Mouse (Mus musculus): ENCODE results near the gene 0610040J01Rik. TPM values are rescaled to one million over a fixed set of nuclear protein-coding genes. Genes with fewer than 3 reads are reported as not detected.

The 0610040J01Rik gene
- total RNA-seq, 2 experiments from 2014 or later = 5.6 to 13.1 TPM

GRCm38 (mm10) chr5:63947526-63947925 is 135.4 kb downstream of the 0610040J01Rik start:
- no peak for ATAC-seq (replicated peaks; ENCODE audit: poor library complexity, severe bottlenecking)

GRCm38 (mm10) chr5:63949195-63949594 is 137.0 kb downstream of the 0610040J01Rik start:
- no peak for ATAC-seq (replicated peaks; ENCODE audit: poor library complexity, severe bottlenecking)

Other genes starting within 250 kb of the 0610040J01Rik start
- gene Nwd2, start 163.3 kb upstream of the 0610040J01Rik start, total RNA-seq (2014; fragmentation: Nextera tagmentation) = not detected in 2 replicates
- not detected in 2 replicates for gene Nwd2, start 163.3 kb upstream of the 0610040J01Rik start, total RNA-seq (2017)
- 7.3 and 16.2 TPM in 2 replicates for gene Rell1, start 156.5 kb downstream of the 0610040J01Rik start, total RNA-seq (2014; fragmentation: Nextera tagmentation)
- 9.3 and 12.1 TPM in 2 replicates for gene Rell1, start 156.5 kb downstream of the 0610040J01Rik start, total RNA-seq (2017)

Data from granulocyte monocyte progenitor cell, adult 5-6 weeks (primary cell).